Mouse (Mus musculus) spleen, postnatal 36 days (tissue): ENCODE measurements around the gene Olfr491.

Experiments
- DNase-seq, 2 experiments: peaks; one replicate each; pipeline ENCODE4 v3.0.0; 2022; ENCODE audit warnings: low spot score in 2 of 2, mixed read lengths in 1 of 2

Olfr491 gene

GRCm38 (mm10) chr7:108313151-108313550 is at the start of gene Olfr491:
Gene Olfr491 (plus strand): TSS chr7:108313451.
- no peak for DNase-seq

- no peak for DNase-seq
These were observed 24.4 kb upstream of the Olfr491 start, which contains the start of gene Olfr490 for GRCm38 (mm10) chr7:108288834-108289233. Gene Olfr490 (minus strand): TSS chr7:108288934.

GRCm38 (mm10) chr7:108323574-108323973 is 10.3 kb downstream of the Olfr491 start, which contains the start of gene Olfr492:
Gene Olfr492 (minus strand): TSS chr7:108323674.
- DNase-seq, result no peak

- DNase-seq, result no peak
These were observed 33.6 kb downstream of the Olfr491 start, which contains the start of gene Olfr493 for GRCm38 (mm10) chr7:108346879-108347278. Gene Olfr493 (minus strand): TSS chr7:108346979.

GRCm38 (mm10) chr7:108365035-108365434 is 51.8 kb downstream of the Olfr491 start, which contains the start of gene Olfr494:
Gene Olfr494 (plus strand): TSS chr7:108365335.
- DNase-seq, result no peak
